22 mouse cellular contexts compared by ENCODE assay signal in genomic region chr10:89491321-89491720, GRCm38 (mm10). TPM values are rescaled to one million over a fixed set of nuclear protein-coding genes. Genes with fewer than 3 reads are reported as not detected.
DNase-seq lines count a peak whose midpoint lies in the region; ATAC-seq and TF ChIP-seq lines count a peak whose summit lies in the region.
"Had no signal": no experiment of that assay in that cellular context is flagged by ENCODE, and none has a peak within 500 bp of the region (broad histone marks: within the 10 kb centered on the region; RNA-seq: fewer than 3 reads in every experiment).

No protein-coding gene starts in this region.

- 10% methylated on average over 3 of the region's 3 CpGs for WGBS in forebrain, embryonic 12.5 days
- WGBS in forebrain, embryonic 16.5 days = 25% methylated on average over 3 of the region's 3 CpGs
- WGBS in midbrain, embryonic 13.5 days = 11% methylated on average over 3 of the region's 3 CpGs
- WGBS in midbrain, postnatal 0 days = 39% methylated on average over 3 of the region's 3 CpGs
- 27% methylated on average over 3 of the region's 3 CpGs for WGBS in embryonic facial prominence, embryonic 11.5 days
- 36% methylated on average over 3 of the region's 3 CpGs for WGBS in intestine, embryonic 15.5 days

- no peak for DNase-seq in midbrain, postnatal 0 days (ENCODE audit: low spot score)
- no peak for DNase-seq in embryonic facial prominence, embryonic 11.5 days (ENCODE audit: low spot score)
- DNase-seq in retina, postnatal 1 day = peak; percentile 23
- DNase-seq in c-Kit-positive CD71-positive TER-119-positive erythroid progenitor cells, embryonic 14.5 days (ENCODE audit: low spot score) = no peak
- DNase-seq: adrenal gland, postnatal 10 days; cerebellum, adult 9-10 months; heart, adult 18-20 months; heart, postnatal 4 days; liver; lung, adult 18-20 months; right cerebral cortex, postnatal 4 days; thymus, postnatal 25 days had no signal

- ATAC-seq in forebrain, embryonic 12.5 days (ENCODE audit: low FRiP score) = peak; percentile 67
- no peak for ATAC-seq in forebrain, embryonic 16.5 days
- peak; percentile 63; the same call in 1 of the 2 replicates for ATAC-seq in midbrain, embryonic 13.5 days
- no peak for ATAC-seq in midbrain, postnatal 0 days (ENCODE audit: low FRiP score)
- ATAC-seq in embryonic facial prominence, embryonic 11.5 days (replicated peaks; ENCODE audit: insufficient number of reproducible peaks, low FRiP score, low TSS enrichment, low read depth) = peak; percentile 70; the same call in 1 of the 2 replicates
- no peak for ATAC-seq in intestine, embryonic 15.5 days

- TF ChIP-seq CTCF in midbrain, postnatal 0 days (IDR thresholded peaks at IDR 0.05) = no peak

- peaks cover 30% of the 10 kb centered on the region for H3K27me3 ChIP-seq in forebrain, embryonic 12.5 days
- H3K27me3 ChIP-seq in forebrain, embryonic 16.5 days (replicated peaks; ENCODE audit: control insufficient read depth, insufficient read depth, low read length) = no peaks in the 10 kb centered on the region
- H3K27me3 ChIP-seq in midbrain, embryonic 13.5 days = peaks cover 13% of the 10 kb centered on the region; the same call in 1 of the 2 replicates
- no peaks in the 10 kb centered on the region for H3K27me3 ChIP-seq in midbrain, postnatal 0 days (ENCODE audit: insufficient read depth, low read length)
- H3K27me3 ChIP-seq in embryonic facial prominence, embryonic 11.5 days (ENCODE audit: control insufficient read depth, insufficient read depth, low read length) = no peaks in the 10 kb centered on the region
- no peaks in the 10 kb centered on the region for H3K27me3 ChIP-seq in intestine, embryonic 15.5 days (replicated peaks)
- H3K27me3 ChIP-seq: embryonic facial prominence, embryonic 13.5 days; kidney, embryonic 15.5 days had no signal

- H3K27ac ChIP-seq in forebrain, embryonic 12.5 days = no peak overlapping the region
- no peak overlapping the region for H3K27ac ChIP-seq in forebrain, embryonic 16.5 days (ENCODE audit: low read length)
- no peak overlapping the region for H3K27ac ChIP-seq in midbrain, embryonic 13.5 days
- H3K27ac ChIP-seq in midbrain, postnatal 0 days (ENCODE audit: low read depth, low read length) = no peak overlapping the region
- H3K27ac ChIP-seq in embryonic facial prominence, embryonic 11.5 days (replicated peaks; ENCODE audit: low read depth, low read length) = no peak overlapping the region
- H3K27ac ChIP-seq in intestine, embryonic 15.5 days = no peak overlapping the region
- H3K27ac ChIP-seq: embryonic facial prominence, embryonic 13.5 days; kidney, embryonic 15.5 days; neural tube, embryonic 13.5 days had no signal

- peaks cover 15% of the 10 kb centered on the region; the same call in 1 of the 2 replicates for H3K4me1 ChIP-seq in forebrain, embryonic 12.5 days
- no peaks in the 10 kb centered on the region for H3K4me1 ChIP-seq in forebrain, embryonic 16.5 days (replicated peaks; ENCODE audit: control insufficient read depth, insufficient read depth, low read length)
- H3K4me1 ChIP-seq in midbrain, embryonic 13.5 days (replicated peaks) = peaks cover 10% of the 10 kb centered on the region; the same call in 1 of the 2 replicates
- no peaks in the 10 kb centered on the region for H3K4me1 ChIP-seq in midbrain, postnatal 0 days (ENCODE audit: insufficient read depth, low read length)
- H3K4me1 ChIP-seq in embryonic facial prominence, embryonic 11.5 days (ENCODE audit: control insufficient read depth, insufficient read depth, low read length) = no peaks in the 10 kb centered on the region
- no peaks in the 10 kb centered on the region for H3K4me1 ChIP-seq in intestine, embryonic 15.5 days (replicated peaks)
- H3K4me1 ChIP-seq: embryonic facial prominence, embryonic 13.5 days; kidney, embryonic 15.5 days had no signal

- H3K4me2 ChIP-seq in forebrain, embryonic 12.5 days = no peak overlapping the region
- no peak overlapping the region for H3K4me2 ChIP-seq in forebrain, embryonic 16.5 days (ENCODE audit: low read length)
- no peak overlapping the region for H3K4me2 ChIP-seq in midbrain, embryonic 13.5 days (replicated peaks)
- H3K4me2 ChIP-seq in midbrain, postnatal 0 days (ENCODE audit: low read depth, low read length, poor library complexity, severe bottlenecking) = no peak overlapping the region
- no peak overlapping the region for H3K4me2 ChIP-seq in embryonic facial prominence, embryonic 11.5 days (ENCODE audit: low read depth, low read length)
- no peak overlapping the region for H3K4me2 ChIP-seq in intestine, embryonic 15.5 days (replicated peaks)
- H3K4me2 ChIP-seq: embryonic facial prominence, embryonic 13.5 days; kidney, embryonic 15.5 days; neural tube, embryonic 13.5 days had no signal

- H3K4me3 ChIP-seq in forebrain, embryonic 12.5 days (replicated peaks) = no peak overlapping the region
- no peak overlapping the region for H3K4me3 ChIP-seq in forebrain, embryonic 16.5 days (replicated peaks; ENCODE audit: low read length)
- no peak overlapping the region for H3K4me3 ChIP-seq in midbrain, embryonic 13.5 days (replicated peaks)
- no peak overlapping the region for H3K4me3 ChIP-seq in midbrain, postnatal 0 days (ENCODE audit: low read depth, low read length)
- no peak overlapping the region for H3K4me3 ChIP-seq in embryonic facial prominence, embryonic 11.5 days (ENCODE audit: low read depth, low read length)
- H3K4me3 ChIP-seq in intestine, embryonic 15.5 days (replicated peaks) = no peak overlapping the region
- H3K4me3 ChIP-seq: embryonic facial prominence, embryonic 13.5 days; kidney, embryonic 15.5 days; neural tube, embryonic 13.5 days had no signal

- no peak overlapping the region for H3K9ac ChIP-seq in forebrain, embryonic 12.5 days
- no peak overlapping the region for H3K9ac ChIP-seq in forebrain, embryonic 16.5 days (replicated peaks; ENCODE audit: low read depth, low read length)
- H3K9ac ChIP-seq in midbrain, embryonic 13.5 days (replicated peaks) = no peak overlapping the region
- H3K9ac ChIP-seq in midbrain, postnatal 0 days (replicated peaks; ENCODE audit: low read length, poor library complexity, severe bottlenecking) = no peak overlapping the region
- no peak overlapping the region for H3K9ac ChIP-seq in embryonic facial prominence, embryonic 11.5 days (replicated peaks; ENCODE audit: low read length)
- no peak overlapping the region for H3K9ac ChIP-seq in intestine, embryonic 15.5 days
- H3K9ac ChIP-seq: embryonic facial prominence, embryonic 13.5 days; kidney, embryonic 15.5 days; neural tube, embryonic 13.5 days had no signal

- no peaks in the 10 kb centered on the region for H3K36me3 ChIP-seq in forebrain, embryonic 12.5 days (replicated peaks)
- H3K36me3 ChIP-seq in forebrain, embryonic 16.5 days (ENCODE audit: control insufficient read depth, insufficient read depth) = no peaks in the 10 kb centered on the region
- H3K36me3 ChIP-seq in midbrain, embryonic 13.5 days = no peaks in the 10 kb centered on the region
- no peaks in the 10 kb centered on the region for H3K36me3 ChIP-seq in midbrain, postnatal 0 days (ENCODE audit: insufficient read depth, low read length)
- no peaks in the 10 kb centered on the region for H3K36me3 ChIP-seq in embryonic facial prominence, embryonic 11.5 days (replicated peaks; ENCODE audit: control insufficient read depth, insufficient read depth, low read depth, low read length)
- no peaks in the 10 kb centered on the region for H3K36me3 ChIP-seq in intestine, embryonic 15.5 days
- H3K36me3 ChIP-seq: embryonic facial prominence, embryonic 13.5 days; kidney, embryonic 15.5 days; neural tube, embryonic 13.5 days had no signal

- H3K9me3 ChIP-seq in forebrain, embryonic 12.5 days = no peaks in the 10 kb centered on the region
- H3K9me3 ChIP-seq in forebrain, embryonic 16.5 days (ENCODE audit: control insufficient read depth, low read length) = no peaks in the 10 kb centered on the region
- no peaks in the 10 kb centered on the region for H3K9me3 ChIP-seq in midbrain, embryonic 13.5 days
- H3K9me3 ChIP-seq in midbrain, postnatal 0 days (ENCODE audit: low read length) = no peaks in the 10 kb centered on the region
- no peaks in the 10 kb centered on the region for H3K9me3 ChIP-seq in embryonic facial prominence, embryonic 11.5 days (replicated peaks; ENCODE audit: control insufficient read depth, low read length)
- H3K9me3 ChIP-seq in intestine, embryonic 15.5 days = no peaks in the 10 kb centered on the region
- H3K9me3 ChIP-seq: embryonic facial prominence, embryonic 13.5 days; kidney, embryonic 15.5 days; neural tube, embryonic 13.5 days had no signal

RNA-seq across cellular contexts. Expression of gene Nr1h4, which starts 42.1 kb away (rescaled TPM):
- polyA plus RNA-seq in forebrain, embryonic 12.5 days (2016; fragmentation: Nextera tagmentation; extraction: Ambion mirVana) = not detected in 2 replicates
- 0.12 and 0.27 TPM in 2 replicates for polyA plus RNA-seq in forebrain, embryonic 16.5 days (2015; fragmentation: Nextera tagmentation; extraction: Ambion mirVana)
- 0.13 TPM in 1 of 2 replicates, not detected in the other for polyA plus RNA-seq in midbrain, embryonic 13.5 days (2015; fragmentation: Nextera tagmentation; extraction: Ambion mirVana)
- not detected in 2 replicates for total RNA-seq in midbrain, postnatal 0 days (2014; rRNA removed)
- not detected in 2 replicates for polyA plus RNA-seq in midbrain, postnatal 0 days (2015; fragmentation: Nextera tagmentation; extraction: Ambion mirVana)
- not detected in 2 replicates for polyA plus RNA-seq in embryonic facial prominence, embryonic 11.5 days (2014; fragmentation: Nextera tagmentation; extraction: Ambion mirVana)
- 55.1 and 57.9 TPM in 2 replicates for polyA plus RNA-seq in intestine, embryonic 15.5 days (2015; fragmentation: Nextera tagmentation; extraction: Ambion mirVana)
- total RNA-seq: left cerebral cortex, postnatal 36 days; megakaryocyte-erythroid progenitor cell, adult 5-6 weeks; MEL had no signal
- polyA plus RNA-seq: embryonic facial prominence, embryonic 13.5 days; neural tube, embryonic 13.5 days had no signal

RNA-seq across cellular contexts. Expression of gene Gas2l3, which starts 47.6 kb away (rescaled TPM):
- polyA plus RNA-seq in forebrain, embryonic 12.5 days (2016; fragmentation: Nextera tagmentation; extraction: Ambion mirVana) = 16.8 and 21.9 TPM in 2 replicates
- 10.2 and 12.0 TPM in 2 replicates for polyA plus RNA-seq in forebrain, embryonic 16.5 days (2015; fragmentation: Nextera tagmentation; extraction: Ambion mirVana)
- polyA plus RNA-seq in midbrain, embryonic 13.5 days (2015; fragmentation: Nextera tagmentation; extraction: Ambion mirVana) = 6.8 and 7.3 TPM in 2 replicates
- 3.7 and 7.0 TPM in 2 replicates for total RNA-seq in midbrain, postnatal 0 days (2014; rRNA removed)
- 1.6 and 1.7 TPM in 2 replicates for polyA plus RNA-seq in midbrain, postnatal 0 days (2015; fragmentation: Nextera tagmentation; extraction: Ambion mirVana)
- polyA plus RNA-seq in embryonic facial prominence, embryonic 11.5 days (2014; fragmentation: Nextera tagmentation; extraction: Ambion mirVana) = 7.4 and 8.5 TPM in 2 replicates
- 14.8 and 18.6 TPM in 2 replicates for polyA plus RNA-seq in intestine, embryonic 15.5 days (2015; fragmentation: Nextera tagmentation; extraction: Ambion mirVana)

Comparison
In these comparisons a context has a peak if more than half of its experiments do, and no peak if none do; other contexts are left out.
1. ATAC-seq: peak in forebrain, embryonic 12.5 days (single experiment), midbrain, embryonic 13.5 days (single experiment) and embryonic facial prominence, embryonic 11.5 days (single experiment); none in forebrain, embryonic 16.5 days (single experiment), midbrain, postnatal 0 days (single experiment) and intestine, embryonic 15.5 days (single experiment).
2. RNA of gene Nr1h4, which starts 42.1 kb away (polyA plus RNA-seq): 55.1 to 57.9 TPM in intestine, embryonic 15.5 days; 0.12 to 0.27 TPM in forebrain, embryonic 16.5 days, not detected in forebrain, embryonic 12.5 days, not detected in midbrain, postnatal 0 days, 0.13 TPM in midbrain, embryonic 13.5 days and not detected in embryonic facial prominence, embryonic 11.5 days; every median in the first group is over 10 times any median in the second.